Mouse (Mus musculus) limb, embryonic 15.5 days (tissue): Measurements from ENCODE around the gene Tbc1d7. TPM values are rescaled to one million over a fixed set of nuclear protein-coding genes. Genes with fewer than 3 reads are reported as not detected.

Experiments used
- ATAC-seq: fragments of 200-750 bp; cut with Nextera tagmentation; 2 replicates; pipeline ENCODE4 v1.8.0; 2017; ENCODE audit warnings: low read depth, moderate TSS enrichment; ENCODE audit not compliant: insufficient number of reproducible peaks, low FRiP score, low TSS enrichment
- H3K27ac ChIP-seq: fragments of 300-500 bp; sonication (generic); 2 replicates; pipeline ENCODE4 v1.5.1; 2015; ENCODE audit warnings: moderate library complexity, mild to moderate bottlenecking, inconsistent platforms
- H3K27me3 ChIP-seq: fragments of 300-500 bp; sonication (generic); 2 replicates; pipeline ENCODE4 v1.6.1; 2015; ENCODE audit warnings: inconsistent platforms
- H3K36me3 ChIP-seq: fragments of 300-500 bp; sonication (generic); 2 replicates; pipeline ENCODE4 v1.6.1; 2015; ENCODE audit warnings: inconsistent platforms
- H3K4me1 ChIP-seq: fragments of 300-500 bp; sonication (generic); 2 replicates; pipeline ENCODE4 v1.6.1; 2015; ENCODE audit warnings: inconsistent platforms
- H3K4me2 ChIP-seq: fragments of 300-500 bp; sonication (generic); 2 replicates; pipeline ENCODE4 v1.6.1; 2015; ENCODE audit warnings: mild to moderate bottlenecking, inconsistent platforms
- H3K4me3 ChIP-seq: fragments of 300-500 bp; sonication (generic); 2 replicates; pipeline ENCODE4 v1.5.1; 2015; ENCODE audit warnings: mild to moderate bottlenecking, inconsistent platforms
- H3K9ac ChIP-seq: fragments of 300-500 bp; sonication (generic); 2 replicates; pipeline ENCODE4 v1.6.1; 2015; ENCODE audit warnings: inconsistent platforms
- H3K9me3 ChIP-seq: fragments of 300-500 bp; sonication (generic); 2 replicates; pipeline ENCODE4 v1.6.1; 2016; ENCODE audit warnings: inconsistent platforms
- WGBS: fragments of 180-500 bp; shearing (Covaris S2); methylation state at CpG from one replicate; pipeline ENCODE4 v1.1.7; 2015; 5-methylcytosine and 5-hydroxymethylcytosine counted together
- polyA plus RNA-seq: library from polyadenylated mRNA; unstranded; fragments of >200 nt; fragmentation: Nextera tagmentation; extraction: Ambion mirVana; gene quantifications from 2 replicates; pipeline ENCODE4 v1.2.1, GENCODE M21; 2015

Tbc1d7 gene
- polyA plus RNA-seq, 1 experiment from 2014 or later = 45.8 TPM

DNA sequence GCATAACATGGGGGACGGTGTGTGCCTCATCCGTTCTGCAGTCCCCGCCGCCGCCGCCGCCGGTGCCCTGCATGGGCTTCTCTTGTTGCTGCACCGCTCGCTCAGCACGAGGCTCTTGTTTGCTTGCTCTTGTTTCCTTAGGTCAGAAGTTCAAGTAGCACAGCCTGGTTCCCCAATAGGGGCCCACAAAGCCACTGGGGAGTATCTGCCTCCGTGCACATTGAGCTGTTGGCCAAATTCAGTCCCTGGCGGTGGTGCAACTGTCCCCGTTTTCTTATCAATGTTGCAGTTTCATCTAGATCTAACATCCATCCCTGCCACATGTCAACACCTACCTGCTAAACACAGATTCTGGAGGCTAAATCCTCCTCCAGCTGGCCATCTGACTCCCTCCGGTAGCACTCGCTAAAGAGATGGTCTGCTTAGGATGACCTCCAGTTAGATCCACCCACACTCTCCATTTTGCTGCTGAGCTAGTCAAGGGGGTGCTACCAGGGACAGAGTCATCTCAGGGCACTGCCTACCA, 37.7 kb upstream of the Tbc1d7 start:
- Histone ChIP-seq H3K36me3 (no peaks in the 10 kb centered on the region), H3K4me1 (peaks cover 20% of the 10 kb centered on the region), H3K27ac (no peak overlapping the region), H3K9me3 (no peaks in the 10 kb centered on the region), H3K4me2 (no peak overlapping the region), H3K27me3 (no peaks in the 10 kb centered on the region), H3K4me3 (no peak overlapping the region), H3K9ac (no peak overlapping the region)
- 62% methylated on average over 16 of the region's 16 CpGs for WGBS
- ATAC-seq = no peak

GRCm38 (mm10) chr13:43206118-43206683, 34.9 kb upstream of the Tbc1d7 start:
- no peak overlapping the region for H3K4me2 ChIP-seq

GRCm38 (mm10) chr13:43203641-43204040, 32.3 kb upstream of the Tbc1d7 start:
- Histone ChIP-seq H3K27ac (no peak overlapping the region), H3K4me1 (peaks cover 3% of the 10 kb centered on the region; the same call in 1 of the 2 replicates), H3K36me3 (peaks cover 3% of the 10 kb centered on the region; the same call in 1 of the 2 replicates), H3K4me2 (no peak overlapping the region), H3K9me3 (no peaks in the 10 kb centered on the region), H3K9ac (no peak overlapping the region), H3K4me3 (no peak overlapping the region), H3K27me3 (no peaks in the 10 kb centered on the region)
- no peak for ATAC-seq
- 66% methylated on average over 5 of the region's 5 CpGs for WGBS

More at GRCm38 (mm10) chr13:43206118-43206683, 34.9 kb upstream of the Tbc1d7 start:
- no peak overlapping the region for H3K27ac ChIP-seq
- no peaks in the 10 kb centered on the region for H3K27me3 ChIP-seq
- WGBS = 84% methylated on average over 12 of the region's 12 CpGs
- peaks cover 13% of the 10 kb centered on the region; the same call in 1 of the 2 replicates for H3K4me1 ChIP-seq
- H3K9me3 ChIP-seq = no peaks in the 10 kb centered on the region
- no peak overlapping the region for H3K4me3 ChIP-seq
- ATAC-seq = no peak
- H3K36me3 ChIP-seq = no peaks in the 10 kb centered on the region
- no peak overlapping the region for H3K9ac ChIP-seq

GRCm38 (mm10) chr13:43203234-43203633, 31.9 kb upstream of the Tbc1d7 start:
- no peak overlapping the region for H3K4me2 ChIP-seq
- no peak overlapping the region for H3K4me3 ChIP-seq
- no peaks in the 10 kb centered on the region for H3K27me3 ChIP-seq
- H3K4me1 ChIP-seq = peaks cover 3% of the 10 kb centered on the region; the same call in 1 of the 2 replicates
- H3K27ac ChIP-seq = no peak overlapping the region
- WGBS = 85% methylated on average over 7 of the region's 7 CpGs
- H3K36me3 ChIP-seq = peaks cover 3% of the 10 kb centered on the region; the same call in 1 of the 2 replicates
- no peak overlapping the region for H3K9ac ChIP-seq
- no peak for ATAC-seq
- no peaks in the 10 kb centered on the region for H3K9me3 ChIP-seq

DNA sequence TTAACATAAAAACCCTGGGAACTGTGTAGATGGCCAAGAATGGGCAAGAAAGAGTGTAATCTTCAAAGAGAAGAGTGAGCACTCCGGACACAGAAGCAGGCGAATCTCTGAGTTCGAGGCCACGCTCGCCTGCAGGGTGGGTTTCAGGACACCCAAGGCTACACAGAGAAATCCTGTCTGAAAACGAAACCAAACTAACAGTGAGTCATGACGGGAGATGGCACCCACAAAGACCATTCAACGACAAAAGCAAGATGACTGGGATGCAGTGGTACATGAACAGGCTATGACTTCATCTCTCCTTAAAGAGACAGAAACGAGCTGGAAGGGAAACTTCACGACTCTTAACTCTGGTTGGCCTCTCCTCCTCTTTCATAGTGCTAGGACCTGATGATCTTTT, 31.1 kb upstream of the Tbc1d7 start:
- ATAC-seq = no peak
- H3K4me2 ChIP-seq = no peak overlapping the region
- no peak overlapping the region for H3K9ac ChIP-seq
- no peaks in the 10 kb centered on the region for H3K9me3 ChIP-seq
- peaks cover 3% of the 10 kb centered on the region; the same call in 1 of the 2 replicates for H3K4me1 ChIP-seq
- WGBS = 82% methylated on average over 10 of the region's 10 CpGs
- H3K36me3 ChIP-seq = peaks cover 3% of the 10 kb centered on the region; the same call in 1 of the 2 replicates
- no peak overlapping the region for H3K27ac ChIP-seq
- no peak overlapping the region for H3K4me3 ChIP-seq
- H3K27me3 ChIP-seq = no peaks in the 10 kb centered on the region

DNA sequence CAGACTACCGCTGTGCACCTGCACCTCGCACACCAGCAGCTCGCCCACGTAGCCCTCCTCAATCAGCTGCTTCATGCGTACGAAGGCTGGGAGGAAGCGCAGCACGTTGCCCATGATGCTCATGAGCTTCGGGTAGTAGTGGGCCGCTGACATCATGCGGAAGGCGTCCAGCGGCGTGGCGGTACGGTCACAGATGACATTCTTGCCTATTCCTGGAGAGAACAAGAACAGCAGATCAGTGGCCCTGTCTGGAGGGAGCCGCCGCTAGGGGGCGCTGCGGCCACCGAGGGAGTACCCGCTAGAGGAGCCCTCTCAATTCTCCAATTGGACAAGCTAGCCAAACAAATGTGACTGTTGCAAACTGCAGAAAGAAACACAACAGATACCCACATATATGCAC, 29.7 kb upstream of the Tbc1d7 start:
- ATAC-seq = no peak
- 44% methylated on average over 22 of the region's 22 CpGs for WGBS
- H3K9ac ChIP-seq = no peak overlapping the region

DNA sequence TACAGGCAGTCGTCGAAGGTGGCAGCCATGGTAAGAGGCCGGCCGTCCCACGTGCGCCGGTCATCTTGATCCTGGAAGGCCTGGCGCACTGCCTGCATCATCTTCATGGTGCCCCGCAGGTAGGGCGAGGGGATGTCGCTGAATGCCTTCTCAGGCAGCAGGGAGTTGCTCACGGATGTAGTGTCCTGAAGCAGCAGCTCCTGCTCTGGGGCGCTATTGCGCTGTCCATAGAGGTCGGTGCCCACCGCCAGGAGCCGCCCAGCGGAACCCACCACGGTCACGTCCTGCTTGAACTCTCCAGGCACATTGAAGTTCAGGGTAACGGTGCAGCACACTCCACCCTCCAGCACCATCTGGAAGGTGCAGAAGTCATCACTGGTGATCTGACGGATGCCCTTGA, 29.2 kb upstream of the Tbc1d7 start:
- WGBS = 77% methylated on average over 22 of the region's 22 CpGs
- H3K9me3 ChIP-seq = no peaks in the 10 kb centered on the region
- no peak overlapping the region for H3K9ac ChIP-seq
- no peaks in the 10 kb centered on the region for H3K27me3 ChIP-seq
- no peak overlapping the region for H3K4me3 ChIP-seq
- no peak overlapping the region for H3K27ac ChIP-seq
- no peak overlapping the region for H3K4me2 ChIP-seq
- H3K4me1 ChIP-seq = peaks cover 3% of the 10 kb centered on the region; the same call in 1 of the 2 replicates
- ATAC-seq = no peak
- H3K36me3 ChIP-seq = peaks cover 3% of the 10 kb centered on the region; the same call in 1 of the 2 replicates

More for the DNA sequence above, 29.7 kb upstream of the Tbc1d7 start:
- H3K4me1 ChIP-seq = peaks cover 3% of the 10 kb centered on the region; the same call in 1 of the 2 replicates
- no peak overlapping the region for H3K4me3 ChIP-seq
- peaks cover 3% of the 10 kb centered on the region; the same call in 1 of the 2 replicates for H3K36me3 ChIP-seq
- H3K27ac ChIP-seq = no peak overlapping the region
- H3K9me3 ChIP-seq = no peaks in the 10 kb centered on the region
- no peak overlapping the region for H3K4me2 ChIP-seq
- no peaks in the 10 kb centered on the region for H3K27me3 ChIP-seq

DNA sequence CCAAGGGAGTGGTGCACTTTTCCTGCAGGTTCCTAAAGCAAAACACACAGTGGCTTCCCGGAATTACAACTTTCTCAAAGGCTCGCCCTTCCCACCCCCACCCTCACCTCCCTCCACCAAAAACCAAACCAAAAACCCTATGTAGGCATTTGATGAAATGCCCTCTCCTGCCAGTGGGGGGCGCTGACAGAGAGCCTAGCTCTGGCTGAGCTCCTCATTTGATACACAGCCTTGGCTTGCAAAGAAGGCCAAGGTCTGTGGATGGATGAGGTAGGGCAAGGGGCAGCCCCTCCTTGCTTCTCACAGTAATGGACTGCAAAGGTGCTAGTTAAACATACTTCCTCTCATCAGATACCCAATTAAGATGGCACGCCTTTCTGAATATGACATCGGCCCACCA, 28.4 kb upstream of the Tbc1d7 start:
- no peak overlapping the region for H3K4me2 ChIP-seq
- H3K27ac ChIP-seq = no peak overlapping the region
- ATAC-seq = no peak
- peaks cover 3% of the 10 kb centered on the region; the same call in 1 of the 2 replicates for H3K36me3 ChIP-seq
- 67% methylated on average over 5 of the region's 5 CpGs for WGBS
- H3K9me3 ChIP-seq = no peaks in the 10 kb centered on the region
- peaks cover 3% of the 10 kb centered on the region; the same call in 1 of the 2 replicates for H3K4me1 ChIP-seq
- H3K9ac ChIP-seq = no peak overlapping the region
- no peaks in the 10 kb centered on the region for H3K27me3 ChIP-seq
- H3K4me3 ChIP-seq = no peak overlapping the region

DNA sequence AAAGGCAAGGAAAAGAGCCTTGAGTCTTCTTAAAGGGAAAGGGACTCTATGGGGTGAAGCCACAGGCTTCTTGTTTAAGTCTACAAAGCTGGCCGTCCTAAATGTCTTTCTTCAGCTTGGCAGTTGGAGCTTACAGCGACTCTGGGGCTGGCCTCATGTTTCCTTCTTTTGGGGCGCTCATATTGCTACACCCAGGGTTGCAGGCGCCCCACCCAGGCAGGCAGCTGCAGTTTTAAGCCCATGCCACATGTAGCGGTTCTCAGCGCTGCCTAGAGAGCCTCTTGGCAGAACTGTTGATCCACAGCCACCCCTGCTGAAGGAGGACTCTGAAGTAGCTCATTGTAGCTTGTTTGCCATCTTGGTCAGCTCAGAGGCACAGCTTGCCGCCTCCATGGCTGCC, 28.0 kb upstream of the Tbc1d7 start:
- Histone ChIP-seq H3K36me3 (peaks cover 3% of the 10 kb centered on the region; the same call in 1 of the 2 replicates), H3K27ac (no peak overlapping the region), H3K9ac (no peak overlapping the region), H3K27me3 (no peaks in the 10 kb centered on the region), H3K4me3 (no peak overlapping the region), H3K4me2 (no peak overlapping the region), H3K9me3 (no peaks in the 10 kb centered on the region), H3K4me1 (peaks cover 3% of the 10 kb centered on the region; the same call in 1 of the 2 replicates)
- 82% methylated on average over 7 of the region's 7 CpGs for WGBS
- ATAC-seq = no peak

- no peaks in the 10 kb centered on the region for H3K27me3 ChIP-seq
- H3K4me2 ChIP-seq = no peak overlapping the region
- peaks cover 3% of the 10 kb centered on the region; the same call in 1 of the 2 replicates for H3K36me3 ChIP-seq
- H3K9me3 ChIP-seq = no peaks in the 10 kb centered on the region
- no peak overlapping the region for H3K4me3 ChIP-seq
- WGBS = 67% methylated on average over 6 of the region's 6 CpGs
- no peak for ATAC-seq
- no peak overlapping the region for H3K9ac ChIP-seq
- no peak overlapping the region for H3K27ac ChIP-seq
- H3K4me1 ChIP-seq = no peaks in the 10 kb centered on the region
Observed at GRCm38 (mm10) chr13:43197187-43197586, 25.9 kb upstream of the Tbc1d7 start.

DNA sequence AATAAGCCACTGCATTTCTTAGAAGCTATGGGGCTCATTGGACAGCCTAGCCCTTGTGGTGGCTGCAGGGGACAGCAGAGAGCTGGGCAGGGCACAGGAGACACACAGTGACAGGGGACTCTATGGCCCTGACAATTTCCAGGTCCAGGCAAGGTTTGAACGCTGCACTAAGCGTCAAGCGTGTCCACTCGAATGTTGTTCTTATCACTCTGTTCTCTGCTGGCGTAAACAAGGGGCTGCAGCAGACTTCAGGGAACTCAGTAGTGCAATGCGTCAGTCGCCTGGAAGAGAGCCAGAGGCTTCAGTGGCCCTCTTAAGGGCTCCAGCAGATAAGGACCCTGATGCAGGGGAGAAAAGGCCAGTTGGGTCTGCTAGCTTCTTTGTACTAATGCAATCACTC, 24.7 kb upstream of the Tbc1d7 start:
- Histone ChIP-seq H3K27ac (no peak overlapping the region), H3K27me3 (no peaks in the 10 kb centered on the region), H3K4me2 (no peak overlapping the region), H3K9ac (no peak overlapping the region), H3K36me3 (peaks cover 3% of the 10 kb centered on the region; the same call in 1 of the 2 replicates), H3K4me3 (no peak overlapping the region), H3K9me3 (no peaks in the 10 kb centered on the region), H3K4me1 (peaks cover 3% of the 10 kb centered on the region; the same call in 1 of the 2 replicates)
- 38% methylated on average over 7 of the region's 7 CpGs for WGBS
- no peak for ATAC-seq

GRCm38 (mm10) chr13:43193932-43194331, 22.6 kb upstream of the Tbc1d7 start:
- peaks cover 3% of the 10 kb centered on the region; the same call in 1 of the 2 replicates for H3K4me1 ChIP-seq
- H3K4me3 ChIP-seq = no peak overlapping the region
- H3K9me3 ChIP-seq = no peaks in the 10 kb centered on the region
- no peak overlapping the region for H3K27ac ChIP-seq
- no peaks in the 10 kb centered on the region for H3K27me3 ChIP-seq
- no peak overlapping the region for H3K9ac ChIP-seq
- no peak for ATAC-seq
- 93% methylated on average over 8 of the region's 8 CpGs for WGBS
- no peaks in the 10 kb centered on the region for H3K36me3 ChIP-seq
- no peak overlapping the region for H3K4me2 ChIP-seq
